Mouse (Mus musculus): Measurements from ENCODE around the gene Cdh23.

- TF ChIP-seq CHD2 (IDR thresholded peaks at IDR 0.05; ENCODE audit: low read depth, low read length) (no peak), ZNF384 (IDR thresholded peaks at IDR 0.05; ENCODE audit: low read depth, low read length) (no peak), MAFK (IDR thresholded peaks at IDR 0.05; ENCODE audit: insufficient read depth, low read depth, low read length) (no peak)
These were observed 19.0 kb downstream of the Cdh23 start for GRCm38 (mm10) chr10:60677319-60677718.
